Mouse (Mus musculus) monocyte, adult 5-6 weeks (primary cell): Measurements from ENCODE around the gene Ankrd6. TPM values are rescaled to one million over a fixed set of nuclear protein-coding genes. Genes with fewer than 3 reads are reported as not detected.
A peak's percentile ranks its signal among the peaks of the same experiment; 100 is the strongest.
"Not testable (repeated sequence)": the region's sequence is repeated elsewhere in the genome, so short reads cannot be mapped to it uniquely, and the experiment has no call there.

Experiments
- ATAC-seq: fragments of 153-309, 156-312 bp; replicated peaks from 2 replicates; pipeline ENCODE4 v1.8.0; 2017; ENCODE audit warnings: mild to moderate bottlenecking; ENCODE audit not compliant: low TSS enrichment, insufficient number of reproducible peaks, severe bottlenecking, poor library complexity, low FRiP score
- total RNA-seq: library from RNA; stranded (forward); fragments of 200-1000, 200-491, 200-594 nt; gene quantifications from 3 replicates; pipeline ENCODE4 v1.2.3, GENCODE M21; 2017

Ankrd6 gene
- total RNA-seq, result not detected in 3 replicates

DNA sequence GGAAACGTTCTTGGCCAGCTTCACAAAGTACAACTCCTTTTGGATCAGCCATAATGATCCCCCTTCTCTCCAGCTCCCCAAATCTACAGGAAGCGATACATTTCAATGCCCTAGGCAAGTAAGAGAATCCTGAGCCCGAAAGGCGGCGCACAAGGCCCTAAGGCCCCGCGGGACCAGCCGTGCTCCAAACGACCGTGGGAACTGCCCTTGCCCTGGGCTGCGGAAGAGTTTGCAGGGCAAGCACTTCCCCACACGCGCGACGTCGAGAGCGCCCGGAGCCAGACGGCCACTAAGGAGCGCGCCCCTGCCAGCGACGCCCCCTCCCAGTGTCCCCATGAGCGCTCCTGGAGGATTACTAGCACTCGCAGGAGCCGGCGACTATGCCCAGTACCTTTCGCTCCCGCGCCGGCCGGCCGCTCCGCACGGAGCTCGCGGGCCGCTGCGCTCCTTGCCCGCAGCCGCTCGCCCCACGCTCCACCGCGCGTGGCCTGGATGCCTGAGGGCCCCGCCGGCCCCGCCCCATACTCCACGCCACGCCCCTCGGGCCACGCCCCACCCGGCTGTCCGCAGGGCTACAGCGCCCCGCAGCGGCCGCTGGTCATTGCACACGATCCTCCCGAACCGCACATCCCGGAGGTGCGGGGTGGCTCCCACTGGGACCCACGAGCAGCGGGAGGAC lies at the start of gene Ankrd6:
TSS of gene Ankrd6 (minus strand) at position 486 of the 679 bp plus-strand sequence.
- ATAC-seq, result no peak

DNA sequence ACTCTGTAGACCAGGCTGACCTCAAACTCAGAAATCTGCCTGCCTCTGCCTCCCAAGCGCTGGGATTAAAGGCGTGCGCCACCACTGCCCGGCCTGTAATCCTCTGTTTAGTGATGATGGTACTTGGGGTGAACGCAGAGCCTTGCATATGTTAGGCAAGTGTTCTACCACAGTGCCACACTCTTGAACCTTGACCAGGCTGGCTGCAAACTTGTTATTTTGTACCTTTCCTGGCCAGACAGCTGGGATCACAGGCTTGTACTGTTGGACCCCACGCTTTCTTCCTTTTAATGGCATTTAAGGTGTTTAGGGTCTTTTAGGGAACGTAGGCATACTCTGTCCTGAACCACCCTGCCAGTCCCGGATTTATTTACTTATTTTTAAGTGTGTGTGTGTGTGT lies 48.4 kb upstream of the Ankrd6 start:
- no peak for ATAC-seq

DNA sequence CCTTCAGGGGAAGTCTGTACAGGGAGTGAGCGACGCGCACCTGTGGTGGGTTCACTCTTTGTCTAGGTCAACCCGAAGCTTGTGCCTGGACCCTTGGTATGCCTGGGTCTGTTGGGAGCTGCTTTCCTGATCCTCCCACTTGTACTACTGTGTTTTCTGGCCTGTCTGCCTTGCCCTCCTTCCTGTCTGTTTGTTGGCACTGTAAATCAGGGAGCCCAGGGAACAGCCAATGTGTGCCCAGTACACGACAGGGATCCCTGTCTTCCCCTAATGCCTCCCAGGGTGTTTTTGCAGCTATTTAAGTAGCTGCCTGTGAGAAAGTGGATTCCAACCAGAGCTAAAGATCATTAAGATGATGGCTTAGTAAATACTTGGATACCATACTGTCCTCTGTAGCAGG lies 46.9 kb upstream of the Ankrd6 start:
- ATAC-seq, result no peak

DNA sequence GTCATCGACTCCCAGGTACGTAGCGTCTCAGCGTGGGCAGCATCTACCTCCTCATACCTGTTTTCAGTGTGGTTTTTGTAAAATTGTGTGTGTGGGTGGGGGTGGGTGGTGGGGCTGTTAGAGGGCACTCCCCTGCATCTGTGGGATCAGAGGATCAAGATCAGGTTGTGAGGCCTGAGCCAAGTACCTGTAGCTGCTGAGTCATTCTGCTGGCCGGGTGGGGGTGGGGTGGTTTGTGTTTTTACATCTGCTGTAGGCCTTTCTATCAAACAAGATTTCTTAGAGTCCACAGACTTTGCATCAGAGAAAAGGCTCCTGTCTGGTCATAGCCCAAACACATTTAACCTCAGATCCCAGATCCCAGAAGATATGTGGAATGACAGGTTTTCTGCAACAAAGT lies 45.4 kb upstream of the Ankrd6 start:
- ATAC-seq, result no peak

GRCm38 (mm10) chr4:32994168-32994567 lies 43.5 kb upstream of the Ankrd6 start:
- no peak for ATAC-seq

GRCm38 (mm10) chr4:32989346-32989745 lies 38.7 kb upstream of the Ankrd6 start:
- ATAC-seq, result no peak

DNA sequence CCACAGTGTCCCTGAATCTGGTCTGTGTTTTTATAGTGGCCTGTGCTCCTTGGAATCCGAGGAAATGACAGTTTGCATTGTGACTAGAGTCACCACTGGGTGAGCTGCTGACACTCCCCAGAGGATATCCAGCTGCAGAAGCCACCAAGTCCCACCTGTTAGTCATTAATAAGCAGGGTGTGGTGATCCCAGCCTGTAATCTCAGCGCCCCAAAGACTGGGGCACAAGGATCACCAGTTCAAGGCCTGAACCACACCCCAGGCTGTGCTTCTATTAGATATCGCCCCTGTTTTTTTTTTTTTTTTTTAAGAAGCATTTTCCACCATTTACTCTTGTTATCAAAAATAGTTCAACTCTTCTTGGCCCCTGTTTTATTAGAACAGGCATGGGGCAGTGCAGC lies 36.4 kb upstream of the Ankrd6 start:
- no peak for ATAC-seq

GRCm38 (mm10) chr4:32985684-32986083 lies 35.0 kb upstream of the Ankrd6 start:
- no peak for ATAC-seq

DNA sequence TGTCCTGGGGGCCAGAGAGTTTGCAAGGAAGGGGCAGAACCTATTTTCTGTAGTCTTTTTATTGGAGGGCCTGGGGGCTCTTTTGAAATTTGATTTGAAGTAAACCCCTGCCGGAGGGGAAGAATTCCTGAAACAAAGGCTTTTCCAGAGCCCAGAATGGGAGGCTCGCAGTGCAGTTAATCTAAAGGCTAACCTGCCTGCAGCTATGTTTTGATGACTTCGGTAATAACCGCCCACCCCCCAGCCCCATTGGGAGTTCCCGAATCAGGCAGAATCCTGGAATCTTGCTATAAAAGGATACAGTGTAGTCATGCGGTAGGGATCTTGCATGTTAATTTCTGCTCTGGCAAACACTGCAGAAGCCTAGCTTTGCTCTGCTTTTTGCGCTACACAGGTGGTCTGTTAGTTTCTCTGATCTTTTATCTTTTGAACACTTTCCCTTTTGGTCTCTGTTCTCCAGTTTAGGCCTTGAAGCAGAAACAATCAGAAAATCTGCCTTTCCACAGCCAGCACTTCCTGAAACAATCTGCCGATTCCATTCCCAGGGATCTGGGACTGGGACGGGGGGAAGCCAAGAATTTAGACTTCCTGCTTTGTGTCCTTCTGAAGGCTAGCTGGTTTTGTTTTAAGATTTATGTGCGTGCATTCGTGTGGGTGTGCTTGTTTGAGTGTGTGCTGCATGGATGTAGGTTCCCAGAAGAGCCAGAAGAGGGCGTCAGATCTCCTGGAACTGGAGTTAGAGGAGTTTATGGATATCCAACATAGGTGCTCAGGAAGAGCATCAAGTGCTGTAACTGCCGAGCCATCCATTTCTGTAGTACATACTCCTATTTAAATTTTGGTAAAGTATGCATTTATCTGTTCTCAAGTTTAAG lies 34.4 kb upstream of the Ankrd6 start:
- ATAC-seq, result no peak

DNA sequence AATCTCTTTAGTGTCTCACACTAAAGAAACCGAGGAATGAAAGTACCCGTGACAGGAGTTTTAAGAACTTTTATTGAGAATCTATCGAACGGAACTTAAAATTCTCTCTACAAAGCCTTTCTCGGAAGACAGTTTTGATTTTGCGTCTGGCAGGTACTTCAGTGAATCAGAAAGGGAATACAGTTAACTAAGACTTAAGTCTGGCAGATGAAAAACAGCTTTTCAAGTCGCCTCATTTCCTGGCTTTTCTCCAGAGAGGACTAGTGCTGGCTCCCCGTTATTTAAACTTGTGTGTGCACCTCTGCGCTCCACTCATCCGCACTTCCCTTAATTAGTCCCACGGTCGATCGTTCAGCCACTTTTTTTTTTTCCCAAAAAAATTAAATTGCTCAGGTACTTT lies 33.6 kb upstream of the Ankrd6 start:
- ATAC-seq, result no peak

DNA sequence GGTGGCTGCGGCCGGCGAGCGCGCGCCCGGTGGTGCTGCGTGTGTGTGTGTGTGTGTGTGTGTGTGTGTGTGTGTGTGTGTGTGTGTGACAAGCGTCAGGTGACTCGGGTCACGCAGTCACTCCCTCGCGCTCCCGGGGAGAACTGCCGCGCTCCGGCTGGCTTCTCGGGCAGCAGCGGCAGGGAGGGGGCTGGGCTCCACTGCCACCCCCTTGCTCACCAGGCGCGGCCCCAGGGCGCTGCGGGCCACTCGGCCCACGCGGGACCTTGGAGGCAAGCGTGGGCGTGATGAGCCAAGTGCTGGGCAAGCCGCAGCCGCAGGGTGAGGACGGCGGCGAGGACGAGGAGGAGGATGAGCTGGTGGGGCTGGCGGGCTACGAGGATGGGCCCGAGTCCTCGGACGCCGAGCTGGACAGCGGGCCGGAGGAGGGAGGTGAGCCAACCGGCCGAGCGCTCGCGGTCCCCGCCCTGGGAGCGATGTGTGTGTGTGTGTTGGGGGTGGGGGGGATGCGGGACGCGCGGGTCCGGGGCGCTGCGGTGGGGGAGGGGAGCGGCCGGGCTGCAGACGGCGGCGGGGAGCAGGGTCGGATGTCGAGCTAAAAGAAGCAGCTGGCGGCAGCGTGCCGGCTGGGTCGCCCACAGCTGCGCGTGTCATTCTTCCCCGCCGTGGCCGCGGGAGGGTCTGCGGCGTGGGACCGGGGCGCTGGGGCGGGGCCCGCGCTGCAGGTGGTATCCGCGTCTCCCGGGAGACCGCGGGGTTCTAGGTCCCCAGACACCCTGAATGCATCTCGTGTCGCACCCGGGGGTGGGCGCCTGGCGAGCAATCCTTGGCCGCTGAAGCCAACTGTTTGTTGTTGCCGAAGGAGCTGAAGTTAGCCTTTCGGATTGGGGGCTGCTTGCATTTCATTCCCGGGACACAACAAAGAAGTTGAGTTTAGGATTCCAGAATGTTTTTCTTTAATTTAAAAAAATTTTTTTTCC lies 32.8 kb upstream of the Ankrd6 start:
- ATAC-seq, result no peak

DNA sequence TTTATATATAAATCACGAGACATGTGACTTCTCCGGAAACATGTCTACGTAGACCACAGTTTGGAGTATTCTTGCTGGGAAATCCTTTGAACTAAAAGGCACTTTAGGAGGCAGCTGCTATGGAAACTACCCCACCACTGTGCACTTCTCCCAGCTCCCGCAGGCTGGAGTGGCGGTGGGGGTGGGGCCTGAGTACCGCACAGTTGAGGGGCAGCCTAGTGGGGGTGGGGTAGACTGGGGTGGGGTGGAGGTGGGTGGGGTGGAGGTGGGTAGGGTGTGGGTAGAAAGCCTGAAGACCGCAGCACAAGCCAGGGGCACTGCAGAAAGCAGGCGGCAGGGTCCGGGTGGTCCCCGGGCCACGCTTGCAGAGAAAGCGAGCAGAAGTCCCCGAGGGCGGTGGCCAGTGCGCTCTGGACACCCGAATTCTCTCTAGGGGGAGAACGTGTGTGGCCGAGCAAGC lies 32.1 kb upstream of the Ankrd6 start, which contains the start of gene Rragd:
TSS of gene Rragd (plus strand) at position 322 of the 460 bp plus-strand sequence.
- ATAC-seq, result no peak

DNA sequence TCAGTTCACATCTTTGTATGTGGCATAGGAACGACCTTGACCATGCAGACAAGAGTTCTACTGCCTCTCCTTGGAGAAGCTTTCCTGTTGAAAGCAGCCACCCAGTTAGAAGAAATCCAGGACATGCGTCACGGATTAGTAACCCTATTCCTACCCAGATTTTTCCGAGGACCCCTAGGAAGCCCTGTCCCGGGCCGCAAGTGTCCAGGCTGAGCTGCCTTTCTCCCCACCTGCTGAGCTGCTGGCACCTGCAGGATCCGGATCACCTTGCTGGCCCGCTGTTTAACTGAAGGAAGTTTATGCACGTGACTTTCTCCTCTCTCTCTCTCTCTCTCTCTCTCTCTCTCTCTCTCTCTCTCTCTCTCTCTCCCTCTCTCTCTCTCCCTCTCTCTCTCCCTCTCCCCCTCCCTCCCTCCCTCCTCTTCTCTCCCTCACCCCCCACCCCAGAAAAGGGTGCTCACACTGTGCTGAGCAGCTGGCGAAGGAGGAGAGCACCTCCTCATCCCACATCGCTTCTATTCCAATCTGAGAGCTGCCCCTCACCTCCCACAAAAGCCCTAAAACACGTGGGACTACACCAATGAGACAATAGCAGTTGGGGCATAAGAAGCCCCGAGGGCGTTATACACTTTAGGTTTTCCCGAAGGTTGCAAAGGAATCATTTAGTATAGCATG lies 31.5 kb upstream of the Ankrd6 start:
- 0 out of 2 replicates have a peak, but pooled peaks have one; percentile 29 for ATAC-seq

- no peak for ATAC-seq
Measured at GRCm38 (mm10) chr4:32981617-32982016, 31.0 kb upstream of the Ankrd6 start.

- no peak for ATAC-seq
Measured at GRCm38 (mm10) chr4:32980061-32980460, 29.4 kb upstream of the Ankrd6 start.

GRCm38 (mm10) chr4:32977331-32977730 lies 26.7 kb upstream of the Ankrd6 start:
- no peak for ATAC-seq

DNA sequence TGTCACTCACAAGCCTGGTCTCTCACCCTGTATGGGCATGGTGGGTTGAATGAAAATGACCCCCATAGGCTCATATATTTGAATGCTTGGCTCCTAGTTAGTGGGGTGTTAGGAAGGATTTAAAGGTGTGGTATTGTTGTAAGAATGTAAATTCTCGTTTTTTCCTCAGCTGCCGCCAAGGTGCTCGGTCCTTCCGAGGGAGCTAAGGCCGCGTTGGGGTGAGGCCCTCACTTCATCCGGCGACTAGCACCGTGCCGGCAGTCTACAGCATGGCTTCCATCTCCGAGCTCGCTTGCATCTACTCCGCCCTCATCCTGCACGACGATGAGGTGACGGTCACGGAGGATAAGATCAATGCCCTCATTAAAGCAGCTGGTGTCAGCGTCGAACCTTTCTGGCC lies 14.0 kb upstream of the Ankrd6 start:
- ATAC-seq, result not testable (repeated sequence)

- ATAC-seq, result no peak
Measured at GRCm38 (mm10) chr4:32961394-32961793, 10.8 kb upstream of the Ankrd6 start.
